Mouse (Mus musculus) stomach, postnatal 0 days (tissue): Measurements from ENCODE around the gene Slc4a3.

Experiments
- CTCF ChIP-seq: IDR thresholded peaks from 2 replicates; pipeline ENCODE4 v1.5.1; 2016; ENCODE audit warnings: antibody characterized with exemption, low read depth, mild to moderate bottlenecking, moderate library complexity
- EP300 ChIP-seq: optimal IDR thresholded peaks from 2 replicates; pipeline ENCODE3; 2016; ENCODE audit warnings: antibody characterized with exemption

DNA sequence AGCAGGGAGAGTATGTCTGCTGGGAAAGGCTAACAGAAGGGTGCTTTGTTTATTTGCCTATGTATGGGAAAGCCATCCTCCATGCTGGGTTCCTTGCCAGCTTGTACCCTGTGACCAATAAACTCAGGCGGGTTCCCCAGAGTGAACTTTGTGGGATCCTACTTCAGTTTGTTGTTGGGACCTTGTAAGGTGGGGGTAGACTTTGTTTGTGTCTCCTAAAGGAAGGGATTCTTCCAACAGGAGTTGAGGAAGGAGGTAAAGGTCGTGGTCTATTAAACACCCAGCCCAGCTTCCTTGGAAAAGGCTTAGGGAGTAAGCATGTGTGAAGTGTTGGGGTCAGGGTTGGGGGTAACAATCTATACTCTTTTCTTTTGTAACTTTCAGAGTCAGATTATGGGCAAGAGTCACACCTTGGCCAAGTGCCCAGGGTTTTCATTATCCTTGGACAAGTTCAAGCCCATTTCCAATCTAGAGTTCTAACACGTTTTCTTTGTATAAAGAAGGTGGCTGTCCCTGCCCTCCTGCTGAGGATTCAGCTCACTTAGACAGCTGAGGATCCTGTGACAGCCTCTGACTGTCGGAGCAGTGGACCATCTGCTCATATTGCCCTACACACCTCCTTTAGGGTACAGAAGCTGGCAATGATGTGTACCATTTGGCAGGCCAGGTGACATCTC lies 15.3 kb downstream of the Slc4a3 start:
- TF ChIP-seq EP300 (no peak), CTCF (no peak)
